Mouse (Mus musculus) MEL (cell line): ENCODE measurements at regions not wholly inside any gene's neighbourhood (a gene's known extent, or its start where the extent isn't known, plus 50 kb on each side); places are given as distances from the start of the nearest gene placed in this dataset.
A peak's percentile ranks its signal among the peaks of the same experiment; 100 is the strongest.

Experiments
- DNase-seq: peaks from one replicate; pipeline ENCODE4 v3.0.0; 2011; ENCODE audit warnings: low read depth, low spot score
- H3K27ac ChIP-seq: 2 replicates; pipeline ENCODE4 v1.5.1; 2012; ENCODE audit warnings: low read depth, mild to moderate bottlenecking, control low read depth, low read length, moderate library complexity; ENCODE audit not compliant: control insufficient read depth
- H3K27me3 ChIP-seq, 2 experiments: fragments of 150-350 bp in 1 of 2; sonication (generic) in 1 of 2; 2 replicates each; pipeline ENCODE4 v1.6.1; 2012; ENCODE audit warnings: low read length in 2 of 2, mild to moderate bottlenecking in 2 of 2, improper control_type of control experiment in 1 of 2, moderate library complexity in 1 of 2; ENCODE audit not compliant: insufficient read depth in 2 of 2, control insufficient read depth in 1 of 2
- H3K36me3 ChIP-seq, 2 experiments: 2 replicates each; pipeline ENCODE4 v1.6.1; 2012 to 2014; ENCODE audit warnings: low read length in 2 of 2, improper control_type of control experiment in 1 of 2, inconsistent platforms in 1 of 2, mild to moderate bottlenecking in 1 of 2; ENCODE audit not compliant: insufficient read depth in 2 of 2, control insufficient read depth in 1 of 2
- H3K4me1 ChIP-seq, 2 experiments: fragments of 150-350 bp in 1 of 2; sonication (generic) in 1 of 2; 2 replicates each; pipeline ENCODE4 v1.6.1; 2012; ENCODE audit warnings: low read length in 2 of 2, improper control_type of control experiment in 1 of 2, mild to moderate bottlenecking in 1 of 2; ENCODE audit not compliant: insufficient read depth in 2 of 2, control insufficient read depth in 1 of 2
- H3K4me3 ChIP-seq, 2 experiments: fragments of 150-350 bp in 1 of 2; sonication (generic) in 1 of 2; 2 replicates each; pipeline ENCODE4 v1.5.1; 2012; ENCODE audit warnings: low read depth in 2 of 2, low read length in 2 of 2, mild to moderate bottlenecking in 2 of 2, moderate library complexity in 2 of 2, control low read depth in 1 of 2, improper control_type of control experiment in 1 of 2; ENCODE audit not compliant: control insufficient read depth in 1 of 2, insufficient read depth in 1 of 2
- H3K79me2 ChIP-seq: 2 replicates; pipeline ENCODE4 v1.6.1; 2012; ENCODE audit warnings: mild to moderate bottlenecking, low read length, moderate library complexity; ENCODE audit not compliant: control insufficient read depth, poor library complexity, insufficient read depth
- H3K9ac ChIP-seq: 2 replicates; pipeline ENCODE4 v1.6.1; 2012; ENCODE audit warnings: low read depth, mild to moderate bottlenecking, control low read depth, low read length, moderate library complexity; ENCODE audit not compliant: control insufficient read depth, poor library complexity, severe bottlenecking
- H3K9me3 ChIP-seq: fragments of 150-350 bp; sonication (generic); replicated peaks from 2 replicates; pipeline ENCODE4 v1.6.1; 2012; ENCODE audit warnings: mild to moderate bottlenecking, low read length, improper control_type of control experiment, moderate library complexity; ENCODE audit not compliant: insufficient read depth
- CTCF ChIP-seq, 3 experiments: IDR thresholded peaks in 2 of 3; conservative IDR thresholded peaks in 1 of 3; 2 replicates each; pipeline ENCODE4 v1.5.1; 2011 to 2012; ENCODE audit warnings: low read length in 3 of 3, low read depth in 2 of 3, mild to moderate bottlenecking in 2 of 3, improper control_type of control experiment in 1 of 3, inconsistent platforms in 1 of 3, mixed read lengths in 1 of 3, moderate library complexity in 1 of 3; ENCODE audit not compliant: control insufficient read depth in 1 of 3, insufficient read depth in 1 of 3, poor library complexity in 1 of 3, severe bottlenecking in 1 of 3
- ELF1 ChIP-seq: IDR thresholded peaks from 2 replicates; pipeline ENCODE4 v1.6.1; 2014; ENCODE audit warnings: low read depth, mild to moderate bottlenecking, inconsistent platforms, low read length, improper control_type of control experiment, moderate library complexity
- EP300 ChIP-seq, 2 experiments: IDR thresholded peaks; 2 replicates each; pipeline ENCODE4 v1.6.1; 2011; ENCODE audit warnings: improper control_type of control experiment in 2 of 2, low read length in 2 of 2, low read depth in 1 of 2, mild to moderate bottlenecking in 1 of 2
- GATA1 ChIP-seq: IDR thresholded peaks from 2 replicates; pipeline ENCODE4 v1.6.1; 2011; ENCODE audit warnings: low read depth, low read length, improper control_type of control experiment
- HCFC1 ChIP-seq: IDR thresholded peaks from 2 replicates; pipeline ENCODE4 v1.6.1; 2012; ENCODE audit warnings: low read depth, mild to moderate bottlenecking, inconsistent platforms, low read length, improper control_type of control experiment, moderate library complexity
- KAT2A ChIP-seq: conservative IDR thresholded peaks from 2 replicates; pipeline ENCODE4 v1.6.1; 2012; ENCODE audit warnings: low read depth, low read length, improper control_type of control experiment, inconsistent platforms
- MXI1 ChIP-seq: IDR thresholded peaks from 2 replicates; pipeline ENCODE4 v1.6.1; 2011; ENCODE audit warnings: mild to moderate bottlenecking, low read depth, low read length, improper control_type of control experiment
- MYB ChIP-seq: IDR thresholded peaks from 2 replicates; pipeline ENCODE4 v1.6.1; 2011; ENCODE audit warnings: mild to moderate bottlenecking, low read depth, low read length, improper control_type of control experiment
- MYC ChIP-seq: IDR thresholded peaks from 2 replicates; pipeline ENCODE4 v1.6.1; 2011; ENCODE audit warnings: low read depth, mild to moderate bottlenecking, low read length, improper control_type of control experiment, moderate library complexity
- POLR2AphosphoS2 ChIP-seq: IDR thresholded peaks from 2 replicates; pipeline ENCODE4 v1.6.1; 2011; ENCODE audit warnings: low read length, improper control_type of control experiment
- RAD21 ChIP-seq: IDR thresholded peaks from 2 replicates; pipeline ENCODE4 v1.6.1; 2011; ENCODE audit warnings: mild to moderate bottlenecking, low read depth, low read length, improper control_type of control experiment
- RCOR1 ChIP-seq: IDR thresholded peaks from 2 replicates; pipeline ENCODE4 v1.6.1; 2012; ENCODE audit warnings: low read depth, mild to moderate bottlenecking, inconsistent platforms, low read length, improper control_type of control experiment
- SMC3 ChIP-seq: IDR thresholded peaks from 2 replicates; pipeline ENCODE4 v1.6.1; 2011; ENCODE audit warnings: low read depth, low read length, improper control_type of control experiment
- TCF12 ChIP-seq: IDR thresholded peaks from 2 replicates; pipeline ENCODE4 v1.6.1; 2014; ENCODE audit warnings: low read depth, mild to moderate bottlenecking, inconsistent platforms, low read length, improper control_type of control experiment, moderate library complexity
- UBTF ChIP-seq: IDR thresholded peaks from 2 replicates; pipeline ENCODE4 v1.6.1; 2012; ENCODE audit warnings: low read depth, mild to moderate bottlenecking, inconsistent platforms, low read length, improper control_type of control experiment, moderate library complexity, borderline replicate concordance; ENCODE audit not compliant: insufficient read depth
- ZNF384 ChIP-seq: IDR thresholded peaks from 2 replicates; pipeline ENCODE4 v1.6.1; 2012; ENCODE audit warnings: low read depth, mild to moderate bottlenecking, inconsistent platforms, low read length, improper control_type of control experiment

- Histone ChIP-seq H3K27ac (no peak overlapping the region), H3K4me3 (no peak overlapping the region), H3K4me1 (no peaks in the 10 kb centered on the region), H3K36me3 (no peaks in the 10 kb centered on the region), H3K9ac (no peak overlapping the region), H3K79me2 (no peaks in the 10 kb centered on the region), H3K27me3 (peaks cover 0 to 2% of the 10 kb centered on the region in 2 experiments; a peak in 2 of 4 replicates), H3K9me3 (no peaks in the 10 kb centered on the region)
- no peak for TF ChIP-seq EP300 (IDR thresholded peaks at IDR 0.05; ENCODE audit: low read depth in 1 of 2, low read length in 2 of 2)
- no peak for DNase-seq
Observed at GRCm38 (mm10) chr9:61840353-61840752, 74.0 kb downstream of the Rplp1 start.

- Histone ChIP-seq H3K4me3 (no peak overlapping the region), H3K36me3 (no peaks in the 10 kb centered on the region), H3K9me3 (no peaks in the 10 kb centered on the region), H3K79me2 (no peaks in the 10 kb centered on the region), H3K27me3 (no peaks in the 10 kb centered on the region; a peak in 1 of 4 replicates), H3K9ac (no peak overlapping the region)
- DNase-seq, result no peak
- TF ChIP-seq MYB, result no peak
- no peak for TF ChIP-seq EP300 (IDR thresholded peaks at IDR 0.05; ENCODE audit: low read depth in 1 of 2, low read length in 2 of 2)
- TF ChIP-seq RCOR1, result no peak
- TF ChIP-seq ELF1, result no peak
- TF ChIP-seq MYC, result no peak
- no peak for TF ChIP-seq TCF12
- no peak for TF ChIP-seq KAT2A
- no peak for TF ChIP-seq POLR2AphosphoS2
- no peak for TF ChIP-seq GATA1
- TF ChIP-seq UBTF, result no peak
- no peak for TF ChIP-seq HCFC1
- TF ChIP-seq MXI1, result no peak
- TF ChIP-seq, all 39 proteins: peak for 0
- no peaks in the 10 kb centered on the region for H3K4me1 ChIP-seq
- no peak overlapping the region for H3K27ac ChIP-seq
Observed at GRCm38 (mm10) chr9:61833226-61833625, 81.1 kb downstream of the Rplp1 start.

GRCm38 (mm10) chr9:61830236-61830635 lies 84.1 kb downstream of the Rplp1 start:
- DNase-seq, result no peak
- Histone ChIP-seq H3K79me2 (no peaks in the 10 kb centered on the region), H3K9me3 (no peaks in the 10 kb centered on the region), H3K4me3 (no peak overlapping the region), H3K36me3 (no peaks in the 10 kb centered on the region), H3K27me3 (peaks cover 0 to 3% of the 10 kb centered on the region in 2 experiments; a peak in 2 of 4 replicates), H3K27ac (no peak overlapping the region), H3K4me1 (no peaks in the 10 kb centered on the region), H3K9ac (no peak overlapping the region)
- TF ChIP-seq ZNF384 (no peak), CTCF (IDR thresholded peaks at IDR 0.05 in 2 of 3, conservative IDR thresholded peaks at IDR 0.05 in 1 of 3; ENCODE audit: control insufficient read depth in 1 of 3, insufficient read depth in 1 of 3, low read depth in 2 of 3, low read length in 3 of 3, poor library complexity in 1 of 3, severe bottlenecking in 1 of 3) (peak; percentile 20 to 48 (median 39)), SMC3 (peak; percentile 40), RAD21 (peak; percentile 45)
